Mouse (Mus musculus) spleen, adult 18-20 months (tissue): ENCODE results near the gene Ube2g2.

Experiments
- DNase-seq, 2 experiments: peaks; one replicate each; pipeline ENCODE4 v3.0.0; 2022; ENCODE audit warnings: mixed read lengths in 2 of 2

The Ube2g2 gene

GRCm38 (mm10) chr10:77622055-77622988 lies at the start of gene Ube2g2:
Gene Ube2g2 (plus strand): TSS chr10:77622275.
- DNase-seq: peak; percentile 90 to 94

- no peak for DNase-seq
Observed at GRCm38 (mm10) chr10:77573162-77573561, 48.9 kb upstream of the Ube2g2 start.

GRCm38 (mm10) chr10:77580027-77580920 lies 41.8 kb upstream of the Ube2g2 start:
- no peak for DNase-seq

- no peak for DNase-seq
Observed at GRCm38 (mm10) chr10:77581023-77581407, 41.1 kb upstream of the Ube2g2 start.

- peak; percentile 92 to 94 for DNase-seq
Observed at GRCm38 (mm10) chr10:77581408-77582284, 40.4 kb upstream of the Ube2g2 start, which contains the start of gene Pttg1ip. Gene Pttg1ip (plus strand): TSS chr10:77581720.

GRCm38 (mm10) chr10:77582285-77582618 lies 39.8 kb upstream of the Ube2g2 start:
- no peak for DNase-seq

- DNase-seq: no peak
Observed at GRCm38 (mm10) chr10:77583795-77584422, 38.2 kb upstream of the Ube2g2 start.

- DNase-seq: no peak
Observed at GRCm38 (mm10) chr10:77586637-77587036, 35.4 kb upstream of the Ube2g2 start.

- DNase-seq: no peak
Observed at GRCm38 (mm10) chr10:77587091-77587775, 34.8 kb upstream of the Ube2g2 start.

- no peak for DNase-seq
Observed at GRCm38 (mm10) chr10:77588036-77588435, 34.0 kb upstream of the Ube2g2 start.

- no peak for DNase-seq
Observed at GRCm38 (mm10) chr10:77589117-77589516, 33.0 kb upstream of the Ube2g2 start.

- no peak for DNase-seq
Observed at GRCm38 (mm10) chr10:77589749-77590148, 32.3 kb upstream of the Ube2g2 start.

GRCm38 (mm10) chr10:77590812-77591211 lies 31.3 kb upstream of the Ube2g2 start:
- DNase-seq: peak; percentile 44 to 67

GRCm38 (mm10) chr10:77591546-77591945 lies 30.5 kb upstream of the Ube2g2 start:
- DNase-seq: no peak

GRCm38 (mm10) chr10:77596060-77596459 lies 26.0 kb upstream of the Ube2g2 start:
- DNase-seq: no peak

- no peak for DNase-seq
Observed at GRCm38 (mm10) chr10:77603021-77603420, 19.1 kb upstream of the Ube2g2 start.

- DNase-seq: no peak
Observed at GRCm38 (mm10) chr10:77604111-77604510, 18.0 kb upstream of the Ube2g2 start.

- DNase-seq: no peak
Observed at GRCm38 (mm10) chr10:77604958-77605357, 17.1 kb upstream of the Ube2g2 start.

- peak in 1 of 2 experiments; percentile 36 for DNase-seq
Observed at GRCm38 (mm10) chr10:77605368-77605767, 16.7 kb upstream of the Ube2g2 start.

GRCm38 (mm10) chr10:77605908-77606826 lies 15.9 kb upstream of the Ube2g2 start, which contains the start of the genes Sumo3 and Gm49325:
Gene Sumo3 (plus strand): TSS chr10:77606097.
Gene Gm49325 (plus strand): TSS chr10:77606197.
- DNase-seq: peak; percentile 99 to 100
